Mouse (Mus musculus) gastrocnemius, postnatal 4 days (tissue): ENCODE results near the gene Olfr221. TPM values are rescaled to one million over a fixed set of nuclear protein-coding genes. Genes with fewer than 3 reads are reported as not detected.

ENCODE experiments used
- DNase-seq, 2 experiments: peaks; one replicate each; pipeline ENCODE4 v3.0.0; 2021 to 2022; ENCODE audit warnings: low spot score in 2 of 2, mixed read lengths in 2 of 2
- total RNA-seq, 2 experiments: library from RNA; stranded (reverse); gene quantifications; 2 replicates each; pipeline ENCODE4 v1.2.3; 2021

Olfr221 gene
- total RNA-seq, 2 experiments from 2014 or later = not detected

- DNase-seq = peak; percentile 96 to 99
Observed at GRCm38 (mm10) chr14:52019590-52020340, 22.5 kb downstream of the Olfr221 start.

- no peak for DNase-seq
Observed at GRCm38 (mm10) chr14:52019051-52019589, 23.1 kb downstream of the Olfr221 start.

- no peak for DNase-seq
Observed at GRCm38 (mm10) chr14:52018248-52019050, 23.8 kb downstream of the Olfr221 start.

GRCm38 (mm10) chr14:52017662-52018061, 24.6 kb downstream of the Olfr221 start:
- no peak for DNase-seq

GRCm38 (mm10) chr14:52016625-52017405, 25.4 kb downstream of the Olfr221 start:
- DNase-seq = no peak

GRCm38 (mm10) chr14:52015445-52016100, 26.7 kb downstream of the Olfr221 start, which contains the start of gene Tmem253:
TSS of gene Tmem253 (plus strand) at chr14:52015658.
- DNase-seq = no peak

- peak in 1 of 2 experiments; percentile 65 for DNase-seq
Observed at GRCm38 (mm10) chr14:52014761-52015311, 27.4 kb downstream of the Olfr221 start.

- peak in 1 of 2 experiments; percentile 33 for DNase-seq
Observed at GRCm38 (mm10) chr14:52014271-52014760, 27.9 kb downstream of the Olfr221 start.

GRCm38 (mm10) chr14:52013771-52014219, 28.5 kb downstream of the Olfr221 start:
- peak in 1 of 2 experiments; percentile 29 for DNase-seq

- no peak for DNase-seq
Observed at GRCm38 (mm10) chr14:52013021-52013610, 29.1 kb downstream of the Olfr221 start.

GRCm38 (mm10) chr14:52012553-52012952, 29.7 kb downstream of the Olfr221 start:
- no peak for DNase-seq

GRCm38 (mm10) chr14:52012085-52012484, 30.2 kb downstream of the Olfr221 start:
- DNase-seq = no peak

GRCm38 (mm10) chr14:52011683-52012082, 30.6 kb downstream of the Olfr221 start:
- no peak for DNase-seq

- DNase-seq = no peak
Observed at GRCm38 (mm10) chr14:52010446-52011111, 31.7 kb downstream of the Olfr221 start.

GRCm38 (mm10) chr14:52009841-52010240, 32.4 kb downstream of the Olfr221 start:
- DNase-seq = no peak

GRCm38 (mm10) chr14:52009361-52009760, 32.9 kb downstream of the Olfr221 start:
- DNase-seq = no peak

- DNase-seq = peak; percentile 84 to 89
Observed at GRCm38 (mm10) chr14:52008321-52009203, 33.7 kb downstream of the Olfr221 start.

GRCm38 (mm10) chr14:52006771-52007170, 35.5 kb downstream of the Olfr221 start:
- DNase-seq = peak in 1 of 2 experiments; percentile 13
